Mouse (Mus musculus): Measurements from ENCODE around the gene Dcbld2.

Gene Dcbld2

GRCm38 (mm10) chr16:58496791-58497190, 88.5 kb downstream of the Dcbld2 start:
- no peak for DNase-seq (ENCODE audit: low spot score)

GRCm38 (mm10) chr16:58497886-58498713, 89.9 kb downstream of the Dcbld2 start:
- peak; percentile 45 for DNase-seq (ENCODE audit: low spot score)

- DNase-seq (ENCODE audit: low spot score) = no peak
Observed at GRCm38 (mm10) chr16:58499172-58499584, 90.9 kb downstream of the Dcbld2 start.

GRCm38 (mm10) chr16:58499650-58500049, 91.4 kb downstream of the Dcbld2 start:
- no peak for DNase-seq (ENCODE audit: low spot score)

- no peak for DNase-seq (ENCODE audit: low spot score)
Observed at GRCm38 (mm10) chr16:58501760-58502301, 93.6 kb downstream of the Dcbld2 start.

GRCm38 (mm10) chr16:58502566-58502965, 94.3 kb downstream of the Dcbld2 start:
- DNase-seq (ENCODE audit: low spot score) = no peak

- no peak for DNase-seq (ENCODE audit: low spot score)
Observed at GRCm38 (mm10) chr16:58504945-58505344, 96.7 kb downstream of the Dcbld2 start.

GRCm38 (mm10) chr16:58512181-58512761, 104.0 kb downstream of the Dcbld2 start:
- no peak for DNase-seq (ENCODE audit: low spot score)

- DNase-seq (ENCODE audit: low spot score) = no peak
Observed at GRCm38 (mm10) chr16:58512887-58513286, 104.6 kb downstream of the Dcbld2 start.

- no peak for DNase-seq (ENCODE audit: low spot score)
Observed at GRCm38 (mm10) chr16:58513755-58514154, 105.5 kb downstream of the Dcbld2 start.

- DNase-seq (ENCODE audit: low spot score) = peak; percentile 51
Observed at GRCm38 (mm10) chr16:58514565-58514964, 106.3 kb downstream of the Dcbld2 start.

- DNase-seq (ENCODE audit: low spot score) = no peak
Observed at GRCm38 (mm10) chr16:58516161-58516560, 107.9 kb downstream of the Dcbld2 start.

- no peak for DNase-seq (ENCODE audit: low spot score)
Observed at GRCm38 (mm10) chr16:58516960-58517798, 108.9 kb downstream of the Dcbld2 start.
